Mouse (Mus musculus) thymus, postnatal 10 days (tissue): ENCODE results near the gene Tnpo3.

Experiments used
- DNase-seq, 2 experiments: peaks; one replicate each; pipeline ENCODE4 v3.0.0; 2021; ENCODE audit warnings: low spot score in 2 of 2

Gene Tnpo3

GRCm38 (mm10) chr6:29609111-29610019 lies at the start of gene Tnpo3:
TSS of gene Tnpo3 (minus strand) at chr6:29609887.
- DNase-seq: peak; percentile 84 to 88

GRCm38 (mm10) chr6:29658626-29659475 lies 49.2 kb upstream of the Tnpo3 start:
- no peak for DNase-seq

- DNase-seq: no peak
Measured at GRCm38 (mm10) chr6:29653271-29653670, 43.6 kb upstream of the Tnpo3 start.

GRCm38 (mm10) chr6:29650170-29650549 lies 40.5 kb upstream of the Tnpo3 start:
- DNase-seq: no peak

- peak; percentile 58 to 82 for DNase-seq
Measured at GRCm38 (mm10) chr6:29649494-29650169, 39.9 kb upstream of the Tnpo3 start.

GRCm38 (mm10) chr6:29641816-29642215 lies 32.1 kb upstream of the Tnpo3 start:
- DNase-seq: no peak

GRCm38 (mm10) chr6:29639580-29640419 lies 30.1 kb upstream of the Tnpo3 start:
- DNase-seq: no peak

GRCm38 (mm10) chr6:29638844-29639460 lies 29.3 kb upstream of the Tnpo3 start:
- DNase-seq: no peak

GRCm38 (mm10) chr6:29637397-29638373 lies 28.0 kb upstream of the Tnpo3 start:
- DNase-seq: no peak

GRCm38 (mm10) chr6:29636322-29637092 lies 26.8 kb upstream of the Tnpo3 start:
- DNase-seq: no peak

- no peak for DNase-seq
Measured at GRCm38 (mm10) chr6:29634537-29634936, 24.9 kb upstream of the Tnpo3 start.

GRCm38 (mm10) chr6:29632552-29633292 lies 23.0 kb upstream of the Tnpo3 start:
- no peak for DNase-seq

GRCm38 (mm10) chr6:29631751-29632551 lies 22.3 kb upstream of the Tnpo3 start:
- no peak for DNase-seq

- no peak for DNase-seq
Measured at GRCm38 (mm10) chr6:29630216-29630615, 20.5 kb upstream of the Tnpo3 start.

GRCm38 (mm10) chr6:29627756-29628155 lies 18.1 kb upstream of the Tnpo3 start:
- no peak for DNase-seq

GRCm38 (mm10) chr6:29623857-29624256 lies 14.2 kb upstream of the Tnpo3 start:
- no peak for DNase-seq

GRCm38 (mm10) chr6:29622273-29622672 lies 12.6 kb upstream of the Tnpo3 start:
- no peak for DNase-seq
